Mouse (Mus musculus): Measurements from ENCODE around the gene Fat4. TPM values are rescaled to one million over a fixed set of nuclear protein-coding genes. Genes with fewer than 3 reads are reported as not detected.

Gene Fat4
- polyA plus RNA-seq (2016; fragmentation: Nextera tagmentation; extraction: Ambion mirVana), result 14.6 and 17.1 TPM in 2 replicates

DNA sequence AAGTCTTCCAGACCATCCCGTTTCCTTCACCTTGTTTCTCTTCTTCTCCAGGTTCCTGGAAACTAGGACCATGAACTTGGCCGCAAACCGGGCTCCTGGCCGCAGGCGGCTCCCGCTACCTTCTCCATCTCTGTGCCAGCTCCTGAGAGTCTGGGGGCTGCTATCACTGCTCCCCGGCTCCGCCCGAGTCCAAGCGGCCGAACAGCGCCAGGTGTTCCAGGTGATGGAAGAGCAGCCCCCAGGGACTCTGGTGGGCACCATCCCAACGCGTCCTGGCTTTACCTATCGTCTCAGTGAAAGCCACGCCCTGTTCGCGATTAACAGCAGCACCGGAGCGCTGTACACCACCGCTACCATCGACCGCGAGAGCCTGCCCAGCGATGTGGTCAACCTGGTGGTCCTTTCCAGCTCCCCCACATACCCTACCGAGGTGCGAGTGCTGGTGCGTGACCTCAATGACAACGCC lies at the start of gene Fat4:
Gene Fat4 (plus strand): TSS at position 51 of the 466 bp plus-strand sequence.
- H3K4me3 ChIP-seq, result peak within 1 kb of the TSS; percentile 63
- WGBS, result under 1% methylated on average over 29 of the region's 29 CpGs
- peak within 1 kb of the TSS; percentile 89 for H3K9ac ChIP-seq
- H3K4me1 ChIP-seq, result peaks cover 39% of the 10 kb centered on the region
- peaks cover 29% of the 10 kb centered on the region for H3K36me3 ChIP-seq
- peak within 1 kb of the TSS; percentile 91 for H3K27ac ChIP-seq
- H3K27me3 ChIP-seq, result no peaks in the 10 kb centered on the region
- ATAC-seq (ENCODE audit: low FRiP score), result no peak
- H3K9me3 ChIP-seq (replicated peaks), result no peaks in the 10 kb centered on the region
- peak within 1 kb of the TSS; percentile 94 for H3K4me2 ChIP-seq (replicated peaks)

DNA sequence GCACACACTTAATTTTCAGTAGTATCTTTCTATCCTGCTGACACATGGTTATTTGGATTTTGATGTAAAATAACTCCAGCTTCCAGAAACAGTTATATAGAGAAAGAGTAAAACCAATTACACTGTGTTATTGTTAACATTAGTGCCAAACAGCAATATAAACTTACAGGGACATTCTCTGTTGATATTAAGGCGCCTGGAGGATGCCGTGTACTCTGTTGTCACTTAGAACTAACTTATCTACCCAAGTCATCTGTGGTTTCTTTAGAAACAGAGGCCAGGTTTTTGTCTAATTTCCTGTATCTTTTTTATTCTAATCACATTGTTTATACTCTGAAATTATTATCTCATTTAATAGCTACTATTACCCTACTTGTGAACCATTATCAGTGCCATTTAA lies 47.3 kb upstream of the Fat4 start:
- Histone ChIP-seq H3K9me3 (replicated peaks) (0 out of 2 replicates have a peak, but pooled peaks cover 4% of the 10 kb centered on the region), H3K4me2 (replicated peaks) (no peak overlapping the region), H3K4me3 (no peak overlapping the region), H3K9ac (no peak overlapping the region), H3K27me3 (no peaks in the 10 kb centered on the region), H3K36me3 (no peaks in the 10 kb centered on the region), H3K4me1 (no peaks in the 10 kb centered on the region), H3K27ac (no peak overlapping the region)
- WGBS, result 84% methylated on average over 2 of the region's 2 CpGs
- ATAC-seq (ENCODE audit: low FRiP score), result no peak

DNA sequence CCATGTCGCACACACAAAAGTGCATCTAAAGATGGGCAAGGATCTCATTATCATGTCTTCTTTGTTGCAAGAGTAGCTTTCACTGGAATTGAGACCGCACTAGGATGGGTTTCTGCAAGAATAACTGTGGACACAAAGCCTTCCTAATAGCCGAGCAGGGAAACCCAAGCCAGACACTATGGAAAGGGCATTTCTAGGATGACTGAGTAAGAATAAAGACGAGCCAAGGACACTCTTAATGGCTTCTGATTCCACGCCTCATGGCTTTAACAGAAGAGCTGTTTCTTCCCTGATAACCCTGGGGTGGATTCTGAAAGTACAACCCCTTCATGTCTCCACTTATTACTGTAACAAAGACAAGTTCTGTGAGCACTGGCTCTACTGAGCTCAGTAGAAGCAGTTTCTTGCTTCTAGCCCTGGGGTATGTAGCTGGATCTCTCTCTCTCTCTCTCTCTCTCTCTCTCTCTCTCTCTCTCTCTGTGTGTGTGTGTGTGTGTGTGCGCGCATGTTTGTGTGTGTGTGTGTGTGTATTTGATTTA lies 43.7 kb upstream of the Fat4 start:
- Histone ChIP-seq H3K9me3 (replicated peaks) (0 out of 2 replicates have a peak, but pooled peaks cover 4% of the 10 kb centered on the region), H3K36me3 (no peaks in the 10 kb centered on the region), H3K4me2 (replicated peaks) (no peak overlapping the region), H3K27me3 (no peaks in the 10 kb centered on the region), H3K4me1 (peaks cover 13% of the 10 kb centered on the region), H3K27ac (0 out of 2 replicates have a peak overlapping the region, but pooled peaks have one; percentile 40), H3K9ac (no peak overlapping the region), H3K4me3 (no peak overlapping the region)
- 41% methylated on average over 7 of the region's 7 CpGs for WGBS
- ATAC-seq (ENCODE audit: low FRiP score), result peak; percentile 38

DNA sequence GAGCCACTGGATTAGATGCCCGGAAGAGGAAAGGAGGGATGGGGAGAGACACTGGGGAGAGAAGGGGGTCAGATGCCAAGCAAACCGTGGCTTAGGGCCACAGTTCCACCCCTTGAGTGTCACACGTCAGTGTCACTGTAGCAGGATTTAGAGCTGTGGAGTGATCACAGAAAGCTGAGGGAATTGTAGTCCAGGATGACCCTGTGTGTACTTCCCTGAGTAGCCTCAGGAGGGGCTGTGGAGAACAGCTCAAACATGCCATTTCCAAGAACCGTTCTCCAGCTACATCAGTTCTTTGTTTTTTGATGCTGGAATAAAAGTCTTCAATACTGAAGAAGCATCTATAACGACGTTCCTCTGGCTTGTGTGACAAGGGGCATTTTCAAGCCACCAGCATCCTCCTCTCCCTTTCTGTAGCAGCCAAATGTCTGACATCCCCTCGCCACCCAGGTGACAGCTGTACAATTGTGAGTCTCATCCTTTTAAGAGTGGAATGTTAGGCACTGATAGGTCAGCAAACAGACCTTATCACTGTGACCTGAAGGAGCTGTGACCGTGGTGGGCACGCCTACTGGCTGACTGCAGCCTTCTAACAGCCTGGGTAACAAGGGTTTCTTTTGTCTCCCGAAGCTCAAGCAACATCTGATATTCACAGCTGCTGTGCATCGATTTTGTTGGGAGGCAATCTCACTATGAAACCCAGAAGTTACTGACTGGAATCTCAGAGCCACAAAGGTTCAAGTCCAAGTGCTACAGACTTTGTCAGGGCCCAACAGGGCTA lies 39.9 kb upstream of the Fat4 start:
- peaks cover 17% of the 10 kb centered on the region for H3K4me1 ChIP-seq
- peak; percentile 53 for ATAC-seq (ENCODE audit: low FRiP score)
- peak overlapping the region; percentile 30; the same call in 1 of the 2 replicates for H3K27ac ChIP-seq
- H3K9ac ChIP-seq, result no peak overlapping the region
- H3K4me2 ChIP-seq (replicated peaks), result no peak overlapping the region
- WGBS, result 39% methylated on average over 11 of the region's 11 CpGs
- 0 out of 2 replicates have a peak, but pooled peaks cover 4% of the 10 kb centered on the region for H3K9me3 ChIP-seq (replicated peaks)
- no peak overlapping the region for H3K4me3 ChIP-seq
- no peaks in the 10 kb centered on the region for H3K27me3 ChIP-seq
- no peaks in the 10 kb centered on the region for H3K36me3 ChIP-seq

DNA sequence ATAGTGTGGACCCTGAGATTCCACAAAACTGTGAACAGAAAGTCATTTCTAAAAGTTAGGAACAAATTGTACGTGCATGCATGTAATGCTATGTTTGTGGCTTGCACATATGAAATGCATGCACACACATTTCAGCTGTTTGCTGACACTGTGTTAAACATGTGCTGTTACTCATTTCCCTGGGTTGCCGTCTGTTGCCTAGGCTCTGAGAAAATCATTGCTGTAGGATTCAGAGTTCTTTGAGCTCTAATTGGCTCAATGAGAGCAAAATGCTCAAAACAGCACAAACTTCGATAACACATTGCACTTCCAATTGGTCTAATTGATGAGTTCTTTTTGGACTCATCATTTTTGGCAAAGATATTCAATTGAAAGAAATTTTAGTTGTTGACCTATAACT lies 37.7 kb upstream of the Fat4 start:
- Histone ChIP-seq H3K4me1 (peaks cover 17% of the 10 kb centered on the region), H3K9me3 (replicated peaks) (no peaks in the 10 kb centered on the region), H3K9ac (no peak overlapping the region), H3K27ac (no peak overlapping the region), H3K4me2 (replicated peaks) (no peak overlapping the region), H3K36me3 (no peaks in the 10 kb centered on the region), H3K4me3 (no peak overlapping the region), H3K27me3 (no peaks in the 10 kb centered on the region)
- 77% methylated on average over 3 of the region's 3 CpGs for WGBS
- ATAC-seq (ENCODE audit: low FRiP score), result no peak

DNA sequence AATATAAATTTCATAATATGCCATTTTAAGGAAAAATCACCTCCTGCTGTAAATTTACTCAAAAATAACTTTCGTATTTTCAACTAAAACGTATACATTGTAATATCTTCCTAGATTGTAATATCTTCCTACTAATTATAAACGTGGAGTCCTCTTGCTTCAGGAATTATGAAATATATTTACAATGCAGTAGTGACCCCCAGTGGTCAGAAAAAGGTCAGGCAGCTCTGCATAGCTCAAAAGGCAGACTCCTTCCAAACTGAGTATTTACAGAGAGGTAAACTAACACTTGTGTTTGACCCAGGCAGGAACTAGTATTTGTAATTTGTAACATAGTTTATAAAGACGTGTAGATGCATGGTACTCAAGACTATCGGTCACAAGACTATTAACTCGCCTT lies 37.2 kb upstream of the Fat4 start:
- WGBS, result 42% methylated on average over 6 of the region's 6 CpGs
- H3K27me3 ChIP-seq, result no peaks in the 10 kb centered on the region
- no peak overlapping the region for H3K27ac ChIP-seq
- no peak overlapping the region for H3K4me2 ChIP-seq (replicated peaks)
- H3K4me3 ChIP-seq, result no peak overlapping the region
- no peaks in the 10 kb centered on the region for H3K9me3 ChIP-seq (replicated peaks)
- H3K36me3 ChIP-seq, result no peaks in the 10 kb centered on the region
- peaks cover 17% of the 10 kb centered on the region for H3K4me1 ChIP-seq
- no peak for ATAC-seq (ENCODE audit: low FRiP score)
- no peak overlapping the region for H3K9ac ChIP-seq

DNA sequence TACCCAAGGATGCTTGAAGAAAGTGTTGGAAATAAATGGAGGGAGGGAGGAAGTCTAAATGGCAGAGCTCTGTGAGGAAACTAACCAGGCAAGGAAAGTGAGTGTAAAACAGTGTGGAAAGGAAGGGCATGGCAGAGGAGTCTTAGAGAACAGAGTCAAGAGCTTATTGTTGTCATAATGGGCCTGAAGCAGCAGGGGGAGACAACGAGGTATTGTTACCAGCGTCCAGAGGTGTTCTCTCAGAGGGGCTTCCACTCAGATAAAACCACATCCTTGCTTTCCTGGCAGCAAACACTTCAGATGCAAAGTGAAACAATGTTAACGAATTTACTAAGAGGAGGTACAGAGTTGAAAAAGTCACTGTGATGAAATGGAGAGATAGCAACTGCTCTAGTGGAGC lies 33.1 kb upstream of the Fat4 start:
- no peak overlapping the region for H3K4me3 ChIP-seq
- H3K9me3 ChIP-seq (replicated peaks), result no peaks in the 10 kb centered on the region
- WGBS, result 25% methylated on average over 3 of the region's 3 CpGs
- H3K9ac ChIP-seq, result no peak overlapping the region
- H3K4me2 ChIP-seq (replicated peaks), result no peak overlapping the region
- no peaks in the 10 kb centered on the region for H3K36me3 ChIP-seq
- no peak for ATAC-seq (ENCODE audit: low FRiP score)
- H3K27ac ChIP-seq, result no peak overlapping the region
- no peaks in the 10 kb centered on the region for H3K27me3 ChIP-seq
- peaks cover 3% of the 10 kb centered on the region; the same call in 1 of the 2 replicates for H3K4me1 ChIP-seq

DNA sequence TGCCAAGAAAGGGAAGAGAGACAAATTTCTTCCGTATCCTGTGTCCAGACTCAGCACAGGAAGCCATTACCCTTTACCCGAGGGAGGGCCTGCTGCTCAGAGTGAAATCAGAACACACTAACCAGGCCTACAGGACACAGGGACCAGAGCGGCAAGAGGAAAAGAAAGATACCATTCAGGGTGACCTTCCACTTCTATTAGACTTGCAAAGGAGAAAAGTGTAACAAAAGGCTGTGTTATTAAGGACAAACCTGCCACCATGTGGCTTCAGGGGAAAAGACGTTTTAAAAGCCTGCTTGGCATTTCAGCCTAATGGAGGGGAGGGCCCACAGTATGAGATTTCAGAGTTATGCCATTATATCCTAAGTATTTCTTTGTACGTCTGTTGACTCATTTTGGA lies 26.1 kb upstream of the Fat4 start:
- no peak for ATAC-seq (ENCODE audit: low FRiP score)
- H3K4me3 ChIP-seq, result no peak overlapping the region
- no peaks in the 10 kb centered on the region for H3K4me1 ChIP-seq
- no peak overlapping the region for H3K4me2 ChIP-seq (replicated peaks)
- H3K9ac ChIP-seq, result no peak overlapping the region
- no peaks in the 10 kb centered on the region for H3K36me3 ChIP-seq
- no peaks in the 10 kb centered on the region for H3K9me3 ChIP-seq (replicated peaks)
- H3K27me3 ChIP-seq, result no peaks in the 10 kb centered on the region
- WGBS, result 40% methylated on average over 5 of the region's 5 CpGs
- no peak overlapping the region for H3K27ac ChIP-seq

DNA sequence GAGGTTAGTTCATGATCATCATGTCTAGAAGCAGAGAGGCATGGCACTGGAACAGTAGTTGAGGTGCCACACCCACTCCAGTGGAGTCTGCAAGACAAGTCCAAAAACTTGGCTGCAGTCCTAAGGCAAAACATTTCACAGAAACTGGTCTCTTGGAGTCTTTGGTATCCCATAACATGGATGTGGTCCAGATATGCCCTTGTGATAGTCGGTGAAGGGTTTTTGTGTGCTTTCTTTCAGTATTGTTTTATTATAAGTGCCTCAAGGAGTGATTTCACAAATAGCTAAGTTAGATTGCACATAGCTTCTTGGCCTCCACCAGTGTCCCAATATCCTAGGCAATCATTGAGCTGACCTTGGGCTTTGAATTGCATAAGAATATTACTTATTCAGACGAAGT lies 15.4 kb upstream of the Fat4 start:
- WGBS, result 91% methylated on average over 2 of the region's 2 CpGs
- no peak overlapping the region for H3K27ac ChIP-seq
- H3K36me3 ChIP-seq, result no peaks in the 10 kb centered on the region
- no peak overlapping the region for H3K9ac ChIP-seq
- no peaks in the 10 kb centered on the region for H3K27me3 ChIP-seq
- no peak overlapping the region for H3K4me2 ChIP-seq (replicated peaks)
- no peaks in the 10 kb centered on the region for H3K4me1 ChIP-seq
- H3K9me3 ChIP-seq (replicated peaks), result no peaks in the 10 kb centered on the region
- no peak overlapping the region for H3K4me3 ChIP-seq
- ATAC-seq (ENCODE audit: low FRiP score), result no peak

DNA sequence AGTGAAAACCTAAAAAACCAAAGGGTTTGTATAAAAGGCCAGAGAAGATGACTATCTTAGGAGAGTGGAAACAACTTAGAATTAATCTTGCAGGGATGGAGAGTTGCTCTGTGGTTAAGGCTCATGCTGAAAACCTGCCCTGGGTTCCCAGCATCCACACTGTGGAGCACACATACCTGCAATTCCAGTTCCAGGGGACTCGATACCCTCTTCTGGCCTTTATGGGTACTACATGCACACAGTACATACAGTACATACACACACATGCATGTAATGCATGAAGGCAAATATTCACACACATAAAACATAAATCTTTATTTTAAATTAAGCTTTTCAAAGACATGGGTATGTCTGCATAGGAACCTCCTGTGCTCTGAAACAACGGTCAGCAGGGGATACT lies 10.9 kb upstream of the Fat4 start:
- 93% methylated on average over 2 of the region's 2 CpGs for WGBS
- Histone ChIP-seq H3K9ac (no peak overlapping the region), H3K4me3 (no peak overlapping the region), H3K4me1 (no peaks in the 10 kb centered on the region), H3K9me3 (replicated peaks) (0 out of 2 replicates have a peak, but pooled peaks cover 3% of the 10 kb centered on the region), H3K27ac (no peak overlapping the region), H3K4me2 (replicated peaks) (no peak overlapping the region), H3K36me3 (no peaks in the 10 kb centered on the region), H3K27me3 (no peaks in the 10 kb centered on the region)
- no peak for ATAC-seq (ENCODE audit: low FRiP score)

DNA sequence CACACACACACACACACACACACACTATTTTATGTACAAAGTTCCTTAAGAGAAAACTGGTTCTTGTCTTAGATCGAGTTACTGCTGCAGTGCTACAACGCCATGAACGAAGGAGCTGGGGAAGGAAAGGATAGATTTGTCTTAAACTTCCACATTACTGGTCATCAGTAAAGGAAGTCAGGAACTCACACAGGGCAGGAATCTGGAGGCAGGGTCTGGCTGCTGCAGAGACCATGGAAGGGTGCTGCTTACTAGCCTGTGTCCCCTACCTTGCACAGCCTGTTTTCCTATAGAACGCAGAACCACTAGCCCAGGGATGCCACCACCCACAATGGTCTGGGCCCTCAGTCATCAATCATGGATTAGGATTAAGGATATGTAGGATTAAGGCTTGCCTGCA lies 10.0 kb upstream of the Fat4 start:
- Histone ChIP-seq H3K27ac (no peak overlapping the region), H3K9ac (no peak overlapping the region), H3K36me3 (no peaks in the 10 kb centered on the region), H3K4me1 (no peaks in the 10 kb centered on the region), H3K9me3 (replicated peaks) (0 out of 2 replicates have a peak, but pooled peaks cover 3% of the 10 kb centered on the region), H3K27me3 (no peaks in the 10 kb centered on the region), H3K4me3 (no peak overlapping the region), H3K4me2 (replicated peaks) (no peak overlapping the region)
- WGBS, result 92% methylated on average over 4 of the region's 4 CpGs
- no peak for ATAC-seq (ENCODE audit: low FRiP score)

DNA sequence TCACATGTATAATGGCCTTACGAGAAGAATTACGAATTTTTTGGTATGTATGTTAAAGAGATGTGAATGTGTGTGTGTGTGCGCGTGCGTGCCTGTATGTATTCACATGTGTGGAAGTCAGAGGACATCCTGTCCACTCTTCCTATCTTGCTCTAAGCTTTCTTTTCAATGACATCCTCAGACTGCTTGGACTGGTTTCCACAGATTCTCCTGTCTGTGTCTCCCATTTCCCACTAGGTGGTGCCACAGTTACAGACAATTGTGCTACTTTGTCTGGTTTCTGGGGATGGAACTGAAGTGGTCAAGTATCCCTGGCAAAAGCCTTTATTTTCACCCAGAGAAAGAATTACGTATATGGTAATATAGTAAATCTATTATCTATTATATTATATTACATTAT lies 4.0 kb upstream of the Fat4 start:
- Histone ChIP-seq H3K9me3 (replicated peaks) (0 out of 2 replicates have a peak, but pooled peaks cover 3% of the 10 kb centered on the region), H3K27me3 (no peaks in the 10 kb centered on the region), H3K4me2 (replicated peaks) (no peak overlapping the region), H3K4me1 (peaks cover 8% of the 10 kb centered on the region), H3K9ac (no peak overlapping the region), H3K27ac (no peak overlapping the region), H3K36me3 (no peaks in the 10 kb centered on the region), H3K4me3 (no peak overlapping the region)
- no peak for ATAC-seq (ENCODE audit: low FRiP score)
- WGBS, result 58% methylated on average over 6 of the region's 6 CpGs
